29 mouse cellular contexts compared by ENCODE assay signal in the genomic region with DNA sequence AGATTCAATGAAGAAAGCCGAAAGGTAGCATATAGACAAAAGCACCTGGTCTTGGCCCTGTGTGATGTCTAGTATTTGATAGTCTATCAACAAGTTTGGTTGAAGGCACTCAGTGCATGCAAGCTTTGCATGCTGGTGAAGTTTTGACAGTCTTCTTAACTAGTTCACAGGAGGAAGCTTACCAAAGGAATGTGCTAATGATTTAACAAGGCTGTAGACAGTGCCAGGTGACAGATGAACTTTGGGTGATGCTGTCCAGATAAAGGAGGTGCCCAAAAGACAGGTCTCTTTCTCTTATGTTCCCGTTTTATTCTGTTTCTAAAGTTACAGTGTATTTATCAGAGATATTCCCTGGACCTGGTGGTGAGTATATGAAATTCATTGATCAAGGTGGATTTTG.
"Had no signal": no experiment of that assay in that cellular context is flagged by ENCODE, and none has a peak within 500 bp of the region (broad histone marks: within the 10 kb centered on the region; RNA-seq: fewer than 3 reads in every experiment).

No protein-coding gene starts in this region.

- H3K36me3 ChIP-seq: limb, embryonic 10.5 days; limb, embryonic 12.5 days; limb, embryonic 13.5 days; limb, embryonic 15.5 days; liver, embryonic 12.5 days; liver, embryonic 13.5 days; liver, embryonic 15.5 days; lung, embryonic 15.5 days; midbrain, embryonic 10.5 days; midbrain, embryonic 12.5 days; midbrain, embryonic 13.5 days; midbrain, embryonic 15.5 days; neural tube, embryonic 12.5 days; neural tube, embryonic 13.5 days had no signal

- H3K27ac ChIP-seq: limb, embryonic 10.5 days; limb, embryonic 12.5 days; limb, embryonic 13.5 days; limb, embryonic 15.5 days; liver, embryonic 12.5 days; liver, embryonic 13.5 days; liver, embryonic 14.5 days; liver, embryonic 15.5 days; lung, embryonic 15.5 days; macrophage; midbrain, embryonic 10.5 days; midbrain, embryonic 12.5 days; midbrain, embryonic 13.5 days; midbrain, embryonic 15.5 days; neural tube, embryonic 12.5 days; neural tube, embryonic 13.5 days had no signal

- H3K27me3 ChIP-seq: limb, embryonic 15.5 days; liver, embryonic 12.5 days; liver, embryonic 13.5 days; liver, embryonic 15.5 days; lung, embryonic 15.5 days; megakaryocyte, embryonic 14.5 days; midbrain, embryonic 12.5 days; midbrain, embryonic 15.5 days; neural tube, embryonic 12.5 days; neural tube, embryonic 13.5 days had no signal

- H3K4me1 ChIP-seq: limb, embryonic 15.5 days; liver, embryonic 12.5 days; liver, embryonic 13.5 days; liver, embryonic 15.5 days; lung, embryonic 15.5 days; midbrain, embryonic 12.5 days; midbrain, embryonic 13.5 days; midbrain, embryonic 15.5 days; neural tube, embryonic 12.5 days; neural tube, embryonic 13.5 days had no signal

- H3K4me3 ChIP-seq: limb, embryonic 10.5 days; limb, embryonic 12.5 days; limb, embryonic 13.5 days; limb, embryonic 15.5 days; liver, embryonic 12.5 days; liver, embryonic 13.5 days; liver, embryonic 15.5 days; lung, embryonic 15.5 days; megakaryocyte, embryonic 14.5 days; midbrain, embryonic 10.5 days; midbrain, embryonic 12.5 days; midbrain, embryonic 13.5 days; midbrain, embryonic 15.5 days; myocyte; neural tube, embryonic 12.5 days; neural tube, embryonic 13.5 days had no signal

- DNase-seq: left cerebral cortex, postnatal 4 days; liver; liver, embryonic 13.5 days; liver, postnatal 0 days; lung, adult 18-20 months; lung, adult 2 months; lung, embryonic 14.5 days; lung, postnatal 10 days; lung, postnatal 14 days; lung, postnatal 36 days; lung, postnatal 4 days; midbrain, embryonic 14.5 days had no signal
